Mouse (Mus musculus) heart, embryonic 16.5 days (tissue): ENCODE measurements around the gene Fgr. TPM values are rescaled to one million over a fixed set of nuclear protein-coding genes. Genes with fewer than 3 reads are reported as not detected.
"Not testable (repeated sequence)": the region's sequence is repeated elsewhere in the genome, so short reads cannot be mapped to it uniquely, and the experiment has no call there.

Source experiments
- ATAC-seq: fragments of 200-750 bp; cut with Nextera tagmentation; replicated peaks from 2 replicates; pipeline ENCODE4 v1.8.0; 2017; ENCODE audit warnings: moderate number of reproducible peaks; ENCODE audit not compliant: insufficient read depth, low FRiP score; ENCODE audit errors: extremely low read depth
- H3K27ac ChIP-seq: fragments of 300-500 bp; sonication (generic); 2 replicates; pipeline ENCODE4 v1.5.1; 2014; ENCODE audit warnings: mild to moderate bottlenecking, low read length, control low read depth, moderate library complexity
- H3K27me3 ChIP-seq: fragments of 300-500 bp; sonication (generic); 2 replicates; pipeline ENCODE4 v1.6.1; 2014; ENCODE audit warnings: low read length, mixed read lengths; ENCODE audit not compliant: control insufficient read depth, insufficient read depth
- H3K36me3 ChIP-seq: fragments of 300-500 bp; sonication (generic); 2 replicates; pipeline ENCODE4 v1.6.1; 2014; ENCODE audit not compliant: control insufficient read depth, insufficient read depth
- H3K4me1 ChIP-seq: fragments of 300-500 bp; sonication (generic); 2 replicates; pipeline ENCODE4 v1.6.1; 2014; ENCODE audit warnings: low read length, mixed read lengths; ENCODE audit not compliant: control insufficient read depth, insufficient read depth
- H3K4me2 ChIP-seq: fragments of 300-500 bp; sonication (generic); 2 replicates; pipeline ENCODE4 v1.6.1; 2014; ENCODE audit warnings: low read depth, mild to moderate bottlenecking, control low read depth, low read length
- H3K4me3 ChIP-seq: fragments of 300-500 bp; sonication (generic); 2 replicates; pipeline ENCODE4 v1.5.1; 2014; ENCODE audit warnings: mild to moderate bottlenecking, control low read depth, low read length
- H3K9ac ChIP-seq: fragments of 300-500 bp; sonication (generic); 2 replicates; pipeline ENCODE4 v1.6.1; 2014; ENCODE audit warnings: low read length, control low read depth
- H3K9me3 ChIP-seq: fragments of 300-500 bp; sonication (generic); replicated peaks from 2 replicates; pipeline ENCODE4 v1.6.1; 2016; ENCODE audit warnings: low read length; ENCODE audit not compliant: control insufficient read depth
- WGBS: fragments of 180-500 bp; shearing (Covaris S2); extraction: QIAGEN DNeasy Blood & Tissue Kit; methylation state at CpG from one replicate; pipeline ENCODE4 v1.1.7; 2014; 5-methylcytosine and 5-hydroxymethylcytosine counted together
- polyA plus RNA-seq: library from polyadenylated mRNA; unstranded; fragments of >200 nt; fragmentation: Nextera tagmentation; extraction: Ambion mirVana; gene quantifications from 2 replicates; pipeline ENCODE4 v1.2.1, GENCODE M21; 2015

Fgr gene
- polyA plus RNA-seq, 1 experiment from 2014 or later: 1.4 TPM

DNA sequence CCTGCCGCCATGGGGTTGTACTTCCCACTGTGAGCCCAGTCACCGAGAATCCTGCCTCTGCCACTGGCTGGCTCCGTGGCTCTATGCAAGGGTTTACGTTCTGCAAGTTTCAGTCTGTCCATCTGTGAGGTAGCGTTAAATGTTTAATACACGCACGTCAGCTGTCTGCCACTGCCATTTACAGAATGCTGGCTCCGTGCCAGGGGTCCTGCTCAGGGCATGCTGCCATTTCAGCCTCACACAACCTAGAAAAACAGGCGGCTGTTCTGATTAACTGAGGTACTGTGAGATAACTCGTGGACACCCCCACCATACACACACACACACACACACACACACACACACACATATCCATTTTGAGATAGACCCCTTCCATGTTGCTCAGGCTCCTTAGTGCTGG is 29.0 kb downstream of the Fgr start:
- peak overlapping the region; percentile 31 for H3K4me2 ChIP-seq
- no peaks in the 10 kb centered on the region for H3K9me3 ChIP-seq
- H3K27me3 ChIP-seq: no peaks in the 10 kb centered on the region
- WGBS: 8% methylated on average over 10 of the region's 10 CpGs
- H3K4me1 ChIP-seq: peaks cover 26% of the 10 kb centered on the region
- peak overlapping the region; percentile 61 for H3K9ac ChIP-seq
- H3K36me3 ChIP-seq: no peaks in the 10 kb centered on the region
- ATAC-seq: peak; percentile 68
- no peak overlapping the region for H3K4me3 ChIP-seq
- H3K27ac ChIP-seq: peak overlapping the region; percentile 87

DNA sequence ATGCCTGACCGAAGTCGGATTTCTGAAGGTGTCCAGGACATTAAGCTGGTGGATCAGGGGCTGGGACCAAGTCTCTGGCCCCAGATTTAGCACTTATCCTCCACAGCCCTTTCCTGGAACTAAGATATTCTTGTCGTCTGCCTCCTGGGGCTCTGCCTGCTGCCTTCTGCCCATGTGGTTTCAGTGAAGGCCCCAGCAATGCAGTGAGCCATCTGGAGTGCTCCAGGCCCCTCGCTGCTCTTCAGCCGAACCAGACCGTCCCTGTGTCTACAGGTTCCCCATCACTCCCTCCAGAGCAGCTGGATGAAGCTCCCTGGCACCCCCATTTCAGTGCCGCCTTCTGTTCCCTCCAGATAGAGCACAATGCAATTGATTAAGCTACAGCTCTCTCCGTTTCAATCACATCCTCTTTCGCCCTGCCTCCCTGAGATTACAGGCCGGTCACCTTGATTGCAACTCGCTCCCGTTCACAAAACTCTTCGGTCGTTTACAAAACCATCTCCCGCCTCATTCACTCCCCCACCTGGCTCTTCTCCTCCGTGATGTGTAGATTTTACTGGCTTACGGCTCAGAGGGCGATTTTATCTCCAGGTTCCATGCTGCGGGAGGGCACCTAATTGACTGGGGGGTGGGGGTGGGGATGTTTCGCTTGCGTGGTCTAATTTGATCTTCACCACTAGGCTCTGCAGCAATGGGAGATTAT is 29.6 kb downstream of the Fgr start:
- Histone ChIP-seq H3K27ac (peak overlapping the region; percentile 87), H3K4me2 (peak overlapping the region; percentile 31; the same call in 1 of the 2 replicates), H3K27me3 (no peaks in the 10 kb centered on the region), H3K9me3 (no peaks in the 10 kb centered on the region), H3K4me3 (no peak overlapping the region), H3K9ac (peak overlapping the region; percentile 61), H3K4me1 (peaks cover 29% of the 10 kb centered on the region), H3K36me3 (no peaks in the 10 kb centered on the region)
- ATAC-seq: peak; percentile 64
- 30% methylated on average over 21 of the region's 21 CpGs for WGBS

DNA sequence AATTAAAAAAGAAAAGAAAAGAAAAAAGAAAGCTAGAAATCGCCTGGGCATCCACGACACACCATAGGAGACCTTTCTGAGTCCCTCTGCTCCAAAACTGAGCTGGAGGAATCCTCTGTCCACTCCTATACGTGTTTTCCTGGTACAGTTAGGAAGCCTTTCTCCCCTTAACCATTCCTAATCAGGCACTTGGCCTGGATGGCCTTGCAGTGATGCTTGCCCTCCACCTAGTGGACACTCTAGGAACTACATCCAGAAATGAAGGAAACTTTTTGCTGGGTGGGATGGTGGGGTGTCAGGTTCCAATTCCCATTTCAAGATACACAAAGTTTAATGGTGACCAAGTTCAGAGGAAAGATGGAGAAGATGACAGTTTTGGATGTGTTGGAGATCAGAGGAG is 31.3 kb downstream of the Fgr start:
- no peak overlapping the region for H3K4me2 ChIP-seq
- no peaks in the 10 kb centered on the region for H3K9me3 ChIP-seq
- no peaks in the 10 kb centered on the region for H3K36me3 ChIP-seq
- 0 out of 2 replicates have a peak, but pooled peaks have one; percentile 12 for ATAC-seq
- no peak overlapping the region for H3K4me3 ChIP-seq
- H3K4me1 ChIP-seq: peaks cover 29% of the 10 kb centered on the region
- no peak overlapping the region for H3K27ac ChIP-seq
- H3K9ac ChIP-seq: no peak overlapping the region
- 5% methylated on average over 3 of the region's 3 CpGs for WGBS
- no peaks in the 10 kb centered on the region for H3K27me3 ChIP-seq

DNA sequence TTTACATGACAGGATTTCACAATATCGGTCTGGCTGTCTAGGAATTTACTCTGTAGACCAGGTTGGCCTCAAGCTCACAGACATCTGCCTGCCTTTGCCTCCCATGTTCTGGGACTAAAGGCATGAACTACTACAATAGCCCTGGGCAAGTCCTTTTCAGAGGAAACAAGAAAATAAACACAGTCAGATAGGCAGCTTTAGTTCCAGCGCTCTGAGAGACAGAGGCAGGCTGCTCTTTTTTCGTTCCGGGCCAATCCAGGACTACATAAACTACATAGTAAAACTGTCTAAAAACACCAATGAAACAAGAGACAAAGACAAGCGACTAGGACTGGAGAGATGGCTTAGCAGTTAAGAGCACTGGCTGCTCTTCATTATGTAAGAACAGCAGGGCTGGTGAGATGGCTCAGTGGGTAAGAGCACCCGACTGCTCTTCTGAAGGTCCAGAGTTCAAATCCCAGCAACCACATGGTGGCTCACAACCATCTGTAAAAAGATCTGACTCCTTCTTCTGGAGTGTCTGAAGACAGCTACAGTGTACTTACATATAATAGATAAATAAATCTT is 32.1 kb downstream of the Fgr start:
- 61% methylated on average over 6 of the region's 6 CpGs for WGBS

DNA sequence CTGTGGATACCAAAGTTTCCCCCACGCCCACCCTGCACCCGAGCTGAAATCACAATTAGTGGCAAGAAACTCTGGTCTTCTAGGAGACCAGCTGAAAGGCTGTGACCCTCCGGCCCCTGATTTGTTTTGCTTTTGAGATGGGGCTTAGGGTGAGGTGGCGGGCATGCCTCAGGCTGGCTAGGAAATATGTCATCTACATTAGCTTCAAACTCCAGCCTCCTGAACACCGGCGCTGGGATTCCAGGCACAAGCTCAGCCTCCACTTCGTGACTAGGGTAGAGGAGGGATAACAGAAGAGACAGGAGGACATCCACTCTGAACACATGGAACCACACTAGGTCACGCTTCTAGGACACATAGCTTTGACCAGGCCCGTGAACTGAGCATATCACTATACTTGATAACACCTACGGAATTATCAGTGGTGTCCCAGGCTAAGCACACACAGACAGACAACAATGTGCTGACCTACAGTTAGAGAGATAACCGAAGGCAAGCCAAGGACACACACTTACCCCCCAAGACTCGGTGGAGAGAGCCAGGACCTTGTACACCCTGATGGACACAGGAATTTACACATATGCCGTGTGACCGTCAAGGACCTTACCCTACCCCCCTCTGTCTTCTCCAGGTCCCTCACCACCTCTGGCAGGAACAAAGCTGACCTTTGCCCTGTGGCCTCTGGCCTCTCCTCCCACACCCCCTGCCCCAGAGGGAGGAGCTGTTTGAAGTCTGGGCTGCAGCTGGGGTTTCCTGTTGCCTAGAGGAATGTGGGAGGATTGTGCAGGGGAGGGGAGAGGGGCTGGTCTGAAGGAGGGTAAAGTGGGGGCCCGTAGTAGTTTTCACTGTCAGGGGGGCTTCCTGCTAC is 33.9 kb downstream of the Fgr start:
- Histone ChIP-seq H3K4me1 (peaks cover 28% of the 10 kb centered on the region), H3K27ac (no peak overlapping the region), H3K4me2 (no peak overlapping the region), H3K9ac (0 out of 2 replicates have a peak overlapping the region, but pooled peaks have one; percentile 8), H3K27me3 (no peaks in the 10 kb centered on the region), H3K9me3 (no peaks in the 10 kb centered on the region), H3K36me3 (no peaks in the 10 kb centered on the region), H3K4me3 (no peak overlapping the region)
- 35% methylated on average over 15 of the region's 15 CpGs for WGBS
- no peak for ATAC-seq

More for the DNA sequence above, 32.1 kb downstream of the Fgr start:
- not testable (repeated sequence) for H3K4me2 ChIP-seq, H3K27me3 ChIP-seq, H3K27ac ChIP-seq, H3K36me3 ChIP-seq, H3K9me3 ChIP-seq, H3K9ac ChIP-seq, H3K4me3 ChIP-seq, ATAC-seq
- peaks cover 33% of the 10 kb centered on the region for H3K4me1 ChIP-seq

DNA sequence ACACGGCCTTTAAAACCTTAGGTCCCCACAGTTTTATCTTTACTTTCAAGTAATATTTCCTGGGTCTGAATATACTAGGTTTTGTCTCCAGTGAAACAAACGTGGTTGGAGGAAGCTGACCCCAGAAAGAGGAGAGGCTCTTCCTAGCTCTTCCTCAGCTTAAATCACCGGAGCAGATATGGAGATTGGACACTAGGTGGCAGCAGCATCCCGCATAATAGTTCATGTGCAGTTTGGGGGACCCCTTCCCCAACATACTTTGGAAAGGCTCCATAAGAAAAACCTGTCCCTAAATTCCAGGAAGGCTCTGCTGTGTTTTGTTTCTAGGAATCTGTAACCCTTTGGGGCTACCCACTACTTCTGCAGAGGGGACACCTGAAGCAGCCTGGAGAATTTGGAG is 35.2 kb downstream of the Fgr start:
- no peak overlapping the region for H3K4me2 ChIP-seq

DNA sequence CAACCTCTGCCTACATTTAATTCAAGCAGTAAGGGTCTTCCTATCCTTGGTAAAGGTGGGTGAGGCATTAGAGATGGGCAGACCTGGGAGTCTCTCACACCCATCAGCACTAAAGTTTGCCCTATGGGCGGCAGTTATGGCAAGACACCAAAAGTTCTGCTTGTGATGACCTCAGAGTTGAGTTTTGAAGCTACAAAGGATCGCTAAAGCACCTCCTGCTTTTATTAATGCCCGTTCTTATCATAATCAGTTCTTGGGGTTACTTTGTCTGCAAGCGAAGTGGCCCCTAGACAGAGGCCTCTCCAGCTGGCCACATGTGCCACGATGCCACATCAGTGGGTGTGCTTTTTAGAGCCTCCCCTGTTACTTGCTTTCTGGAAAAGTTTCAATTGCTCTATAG is 35.8 kb downstream of the Fgr start:
- ATAC-seq: no peak
- Histone ChIP-seq H3K4me1 (peaks cover 29% of the 10 kb centered on the region), H3K9ac (no peak overlapping the region), H3K36me3 (no peaks in the 10 kb centered on the region), H3K27ac (no peak overlapping the region), H3K9me3 (no peaks in the 10 kb centered on the region), H3K27me3 (no peaks in the 10 kb centered on the region), H3K4me2 (no peak overlapping the region), H3K4me3 (no peak overlapping the region)
- WGBS: 55% methylated on average over 5 of the region's 5 CpGs

More for the DNA sequence above, 35.2 kb downstream of the Fgr start:
- H3K9me3 ChIP-seq: no peaks in the 10 kb centered on the region
- H3K9ac ChIP-seq: no peak overlapping the region
- no peak overlapping the region for H3K4me3 ChIP-seq
- no peak for ATAC-seq
- no peaks in the 10 kb centered on the region for H3K27me3 ChIP-seq
- H3K27ac ChIP-seq: no peak overlapping the region
- WGBS: 0% methylated on average over 4 of the region's 4 CpGs
- H3K36me3 ChIP-seq: no peaks in the 10 kb centered on the region
- H3K4me1 ChIP-seq: peaks cover 26% of the 10 kb centered on the region

DNA sequence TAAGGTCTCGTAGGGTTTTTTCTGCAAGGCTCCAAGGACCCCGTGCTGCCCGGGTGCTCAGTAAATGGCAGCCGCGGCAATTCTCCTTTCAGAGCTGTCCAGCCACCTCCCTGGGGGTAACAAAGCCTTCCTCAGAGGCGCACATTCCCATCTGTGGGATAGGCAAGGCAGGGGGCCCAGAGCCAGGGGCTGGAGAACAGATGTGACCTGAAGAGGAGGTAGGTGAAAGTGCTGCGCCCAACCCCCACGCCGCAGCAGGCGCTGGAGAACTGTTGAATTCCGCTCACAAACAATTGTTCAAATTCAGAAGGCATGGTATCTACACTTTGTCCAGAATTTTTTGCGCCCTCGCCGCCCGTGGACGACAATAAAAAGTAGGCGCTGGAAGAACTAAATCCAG is 36.7 kb downstream of the Fgr start:
- 2% methylated on average over 17 of the region's 17 CpGs for WGBS
- no peaks in the 10 kb centered on the region for H3K36me3 ChIP-seq
- ATAC-seq: no peak
- H3K9ac ChIP-seq: peak overlapping the region; percentile 99
- no peak overlapping the region for H3K27ac ChIP-seq
- no peaks in the 10 kb centered on the region for H3K27me3 ChIP-seq
- H3K4me2 ChIP-seq: peak overlapping the region; percentile 92
- peak overlapping the region; percentile 93 for H3K4me3 ChIP-seq
- H3K4me1 ChIP-seq: peaks cover 38% of the 10 kb centered on the region
- H3K9me3 ChIP-seq: no peaks in the 10 kb centered on the region
